Mouse (Mus musculus) heart, embryonic 12.5 days (tissue): ENCODE measurements at regions not wholly inside any gene's neighbourhood (a gene's known extent, or its start where the extent isn't known, plus 50 kb on each side); places are given as distances from the start of the nearest gene placed in this dataset.

Experiments
- ATAC-seq: fragments of 200-750 bp; cut with Nextera tagmentation; 2 replicates; pipeline ENCODE4 v1.8.0; 2017; ENCODE audit warnings: moderate TSS enrichment, moderate library complexity; ENCODE audit not compliant: insufficient number of reproducible peaks, low FRiP score
- H3K27ac ChIP-seq: fragments of 300-500 bp; sonication (generic); 2 replicates; pipeline ENCODE4 v1.5.1; 2016; ENCODE audit warnings: mild to moderate bottlenecking, moderate library complexity; ENCODE audit not compliant: poor library complexity, severe bottlenecking
- H3K27me3 ChIP-seq: fragments of 300-500 bp; sonication (generic); replicated peaks from 2 replicates; pipeline ENCODE4 v1.6.1; 2016; ENCODE audit warnings: mild to moderate bottlenecking, moderate library complexity
- H3K36me3 ChIP-seq: fragments of 300-500 bp; sonication (generic); 2 replicates; pipeline ENCODE4 v1.6.1; 2016; ENCODE audit warnings: mild to moderate bottlenecking, moderate library complexity
- H3K4me1 ChIP-seq: fragments of 300-500 bp; sonication (generic); replicated peaks from 2 replicates; pipeline ENCODE4 v1.6.1; 2016; ENCODE audit warnings: mild to moderate bottlenecking
- H3K4me2 ChIP-seq: fragments of 300-500 bp; sonication (generic); 2 replicates; pipeline ENCODE4 v1.6.1; 2016; ENCODE audit warnings: mild to moderate bottlenecking, moderate library complexity
- H3K4me3 ChIP-seq: fragments of 300-500 bp; sonication (generic); 2 replicates; pipeline ENCODE4 v1.5.1; 2016; ENCODE audit warnings: mild to moderate bottlenecking
- H3K9ac ChIP-seq: fragments of 300-500 bp; sonication (generic); 2 replicates; pipeline ENCODE4 v1.6.1; 2016; ENCODE audit warnings: mild to moderate bottlenecking, moderate library complexity
- H3K9me3 ChIP-seq: fragments of 300-500 bp; sonication (generic); replicated peaks from 2 replicates; pipeline ENCODE4 v1.6.1; 2016; ENCODE audit warnings: mild to moderate bottlenecking, moderate library complexity
- WGBS: fragments of 180-500 bp; shearing (Covaris S2); methylation state at CpG from one replicate; pipeline ENCODE4 v1.1.7; 2016; 5-methylcytosine and 5-hydroxymethylcytosine counted together

GRCm38 (mm10) chr1:79997456-79997855, 136.5 kb upstream of the Serpine2 start:
- Histone ChIP-seq H3K27me3 (no peaks in the 10 kb centered on the region), H3K9ac (no peak overlapping the region), H3K27ac (no peak overlapping the region), H3K9me3 (no peaks in the 10 kb centered on the region), H3K4me1 (peaks cover 12% of the 10 kb centered on the region), H3K36me3 (no peaks in the 10 kb centered on the region), H3K4me3 (no peak overlapping the region), H3K4me2 (no peak overlapping the region)
- 81% methylated on average over 6 of the region's 6 CpGs for WGBS
- no peak for ATAC-seq

- Histone ChIP-seq H3K36me3 (no peaks in the 10 kb centered on the region), H3K27me3 (no peaks in the 10 kb centered on the region), H3K4me3 (no peak overlapping the region), H3K27ac (no peak overlapping the region), H3K4me1 (no peaks in the 10 kb centered on the region), H3K9me3 (no peaks in the 10 kb centered on the region), H3K4me2 (no peak overlapping the region), H3K9ac (no peak overlapping the region)
- ATAC-seq, result no peak
- WGBS, result 68% methylated on average over 3 of the region's 3 CpGs
Measured at GRCm38 (mm10) chr1:79984721-79985120, 123.7 kb upstream of the Serpine2 start.

GRCm38 (mm10) chr1:79982678-79983280, 121.8 kb upstream of the Serpine2 start:
- Histone ChIP-seq H3K9ac (no peak overlapping the region), H3K4me3 (no peak overlapping the region), H3K36me3 (no peaks in the 10 kb centered on the region), H3K4me1 (no peaks in the 10 kb centered on the region), H3K4me2 (no peak overlapping the region), H3K9me3 (no peaks in the 10 kb centered on the region), H3K27me3 (no peaks in the 10 kb centered on the region), H3K27ac (no peak overlapping the region)
- no peak for ATAC-seq
- WGBS, result 73% methylated on average over 13 of the region's 13 CpGs

- peak; percentile 55 for ATAC-seq
- H3K4me2 ChIP-seq, result no peak overlapping the region
- H3K27ac ChIP-seq, result no peak overlapping the region
- no peak overlapping the region for H3K4me3 ChIP-seq
- H3K9ac ChIP-seq, result no peak overlapping the region
- no peaks in the 10 kb centered on the region for H3K4me1 ChIP-seq
- no peaks in the 10 kb centered on the region for H3K27me3 ChIP-seq
- no peaks in the 10 kb centered on the region for H3K36me3 ChIP-seq
- WGBS, result 22% methylated on average over 6 of the region's 6 CpGs
- H3K9me3 ChIP-seq, result no peaks in the 10 kb centered on the region
Measured at GRCm38 (mm10) chr1:79979863-79980262, 118.9 kb upstream of the Serpine2 start.

GRCm38 (mm10) chr1:79978156-79978555, 117.2 kb upstream of the Serpine2 start:
- no peak overlapping the region for H3K4me2 ChIP-seq
- H3K9me3 ChIP-seq, result no peaks in the 10 kb centered on the region
- H3K9ac ChIP-seq, result no peak overlapping the region
- H3K27ac ChIP-seq, result no peak overlapping the region
- no peak for ATAC-seq
- no peaks in the 10 kb centered on the region for H3K36me3 ChIP-seq
- H3K4me1 ChIP-seq, result no peaks in the 10 kb centered on the region
- H3K4me3 ChIP-seq, result no peak overlapping the region
- H3K27me3 ChIP-seq, result no peaks in the 10 kb centered on the region
- 73% methylated on average over 5 of the region's 5 CpGs for WGBS

- ATAC-seq, result peak; percentile 25; the same call in 1 of the 2 replicates
- Histone ChIP-seq H3K36me3 (no peaks in the 10 kb centered on the region), H3K4me3 (no peak overlapping the region), H3K9ac (no peak overlapping the region), H3K4me1 (peaks cover 11% of the 10 kb centered on the region), H3K4me2 (no peak overlapping the region), H3K27me3 (no peaks in the 10 kb centered on the region), H3K27ac (no peak overlapping the region), H3K9me3 (no peaks in the 10 kb centered on the region)
- 20% methylated on average over 1 of the region's 1 CpGs for WGBS
Measured at GRCm38 (mm10) chr1:79956121-79956520, 95.1 kb upstream of the Serpine2 start.

- Histone ChIP-seq H3K36me3 (no peaks in the 10 kb centered on the region), H3K4me2 (no peak overlapping the region), H3K27ac (no peak overlapping the region), H3K9me3 (no peaks in the 10 kb centered on the region), H3K4me1 (no peaks in the 10 kb centered on the region), H3K27me3 (no peaks in the 10 kb centered on the region), H3K4me3 (no peak overlapping the region), H3K9ac (no peak overlapping the region)
- no peak for ATAC-seq
- 68% methylated on average over 4 of the region's 4 CpGs for WGBS
Measured at GRCm38 (mm10) chr1:79944231-79944630, 83.3 kb upstream of the Serpine2 start.

GRCm38 (mm10) chr1:79932435-79932834, 71.5 kb upstream of the Serpine2 start:
- 0 out of 2 replicates have a peak, but pooled peaks cover 2% of the 10 kb centered on the region for H3K9me3 ChIP-seq
- ATAC-seq, result no peak
- no peaks in the 10 kb centered on the region for H3K27me3 ChIP-seq
- no peaks in the 10 kb centered on the region for H3K4me1 ChIP-seq
- H3K4me2 ChIP-seq, result no peak overlapping the region
- 66% methylated on average over 5 of the region's 5 CpGs for WGBS
- H3K36me3 ChIP-seq, result no peaks in the 10 kb centered on the region
- no peak overlapping the region for H3K27ac ChIP-seq
- H3K9ac ChIP-seq, result no peak overlapping the region
- H3K4me3 ChIP-seq, result no peak overlapping the region

GRCm38 (mm10) chr1:79927740-79928139, 66.8 kb upstream of the Serpine2 start:
- Histone ChIP-seq H3K36me3 (no peaks in the 10 kb centered on the region), H3K27ac (no peak overlapping the region), H3K9ac (no peak overlapping the region), H3K4me1 (no peaks in the 10 kb centered on the region), H3K4me3 (no peak overlapping the region), H3K9me3 (no peaks in the 10 kb centered on the region), H3K27me3 (no peaks in the 10 kb centered on the region), H3K4me2 (no peak overlapping the region)
- no peak for ATAC-seq
- 66% methylated on average over 2 of the region's 2 CpGs for WGBS

GRCm38 (mm10) chr1:79925776-79926175, 64.8 kb upstream of the Serpine2 start:
- Histone ChIP-seq H3K36me3 (no peaks in the 10 kb centered on the region), H3K9ac (no peak overlapping the region), H3K27ac (no peak overlapping the region), H3K4me2 (no peak overlapping the region), H3K4me3 (no peak overlapping the region), H3K27me3 (no peaks in the 10 kb centered on the region), H3K9me3 (no peaks in the 10 kb centered on the region), H3K4me1 (no peaks in the 10 kb centered on the region)
- 56% methylated on average over 1 of the region's 1 CpGs for WGBS
- no peak for ATAC-seq

GRCm38 (mm10) chr1:79921890-79922289, 60.9 kb upstream of the Serpine2 start:
- Histone ChIP-seq H3K4me2 (no peak overlapping the region), H3K9me3 (no peaks in the 10 kb centered on the region), H3K27ac (no peak overlapping the region), H3K4me3 (no peak overlapping the region), H3K4me1 (no peaks in the 10 kb centered on the region), H3K9ac (no peak overlapping the region), H3K27me3 (no peaks in the 10 kb centered on the region), H3K36me3 (no peaks in the 10 kb centered on the region)
- WGBS, result 74% methylated on average over 3 of the region's 3 CpGs
- ATAC-seq, result no peak

GRCm38 (mm10) chr1:79921333-79921732, 60.4 kb upstream of the Serpine2 start:
- Histone ChIP-seq H3K4me1 (no peaks in the 10 kb centered on the region), H3K9ac (no peak overlapping the region), H3K9me3 (no peaks in the 10 kb centered on the region), H3K27ac (no peak overlapping the region), H3K4me3 (no peak overlapping the region), H3K36me3 (no peaks in the 10 kb centered on the region), H3K4me2 (no peak overlapping the region), H3K27me3 (no peaks in the 10 kb centered on the region)
- ATAC-seq, result no peak
- 83% methylated on average over 3 of the region's 3 CpGs for WGBS
